Mouse (Mus musculus): ENCODE data around the gene Vps54. TPM values are rescaled to one million over a fixed set of nuclear protein-coding genes. Genes with fewer than 3 reads are reported as not detected.
A peak's percentile ranks its signal among the peaks of the same experiment; 100 is the strongest.

The Vps54 gene
- total and polyA plus RNA-seq, 3 experiments, result 13.2 to 16.1 TPM; not detected in 1

GRCm38 (mm10) chr11:21217419-21217818, 21.7 kb upstream of the Vps54 start (continued):
- peak; percentile 61; the same call in 1 of the 2 replicates for TF ChIP-seq SIN3A (IDR thresholded peaks at IDR 0.05; ENCODE audit: low read length)

- Histone ChIP-seq H3K27ac (ENCODE audit: control insufficient read depth, low read depth, low read length) (no peak overlapping the region), H3K9me3 (replicated peaks; ENCODE audit: insufficient read depth, low read length) (no peaks in the 10 kb centered on the region), H3K27me3 (ENCODE audit: control insufficient read depth in 1 of 2, insufficient read depth in 2 of 2, low read length in 2 of 2) (no peaks in the 10 kb centered on the region), H3K4me3 (ENCODE audit: control insufficient read depth in 1 of 2, insufficient read depth in 1 of 2, low read depth in 2 of 2, low read length in 2 of 2) (no peak overlapping the region), H3K36me3 (ENCODE audit: control insufficient read depth in 1 of 2, insufficient read depth in 2 of 2, low read length in 2 of 2) (peaks cover 0 to 63% of the 10 kb centered on the region in 2 experiments; a peak in 2 of 4 replicates), H3K79me2 (ENCODE audit: control insufficient read depth, insufficient read depth, low read length, poor library complexity) (no peaks in the 10 kb centered on the region), H3K4me1 (ENCODE audit: control insufficient read depth in 1 of 2, insufficient read depth in 2 of 2, low read length in 2 of 2) (peaks cover 42 to 54% of the 10 kb centered on the region in 2 experiments), H3K9ac (ENCODE audit: control insufficient read depth, low read depth, low read length, poor library complexity, severe bottlenecking) (no peak overlapping the region)
- TF ChIP-seq POLR2A (IDR thresholded peaks at IDR 0.05; ENCODE audit: control insufficient read depth in 1 of 2, insufficient read depth in 1 of 2, low read depth in 1 of 2, low read length in 2 of 2, poor library complexity in 1 of 2) (no peak), GATA1 (IDR thresholded peaks at IDR 0.05; ENCODE audit: low read depth, low read length) (peak; percentile 34; the same call in 1 of the 2 replicates), E2F4 (IDR thresholded peaks at IDR 0.05; ENCODE audit: borderline replicate concordance, low read depth, low read length) (no peak), TAL1 (IDR thresholded peaks at IDR 0.05; ENCODE audit: low read length) (0 out of 2 replicates have a peak, but pooled peaks have one; percentile 4)
- no peak for DNase-seq (ENCODE audit: low read depth, low spot score)
Observed at GRCm38 (mm10) chr11:21219281-21219680, 19.8 kb upstream of the Vps54 start.

GRCm38 (mm10) chr11:21219851-21220587, 19.1 kb upstream of the Vps54 start:
- H3K27me3 ChIP-seq (ENCODE audit: control insufficient read depth in 1 of 2, insufficient read depth in 2 of 2, low read length in 2 of 2), result no peaks in the 10 kb centered on the region
- H3K9me3 ChIP-seq (replicated peaks; ENCODE audit: insufficient read depth, low read length), result no peaks in the 10 kb centered on the region
- H3K79me2 ChIP-seq (ENCODE audit: control insufficient read depth, insufficient read depth, low read length, poor library complexity), result no peaks in the 10 kb centered on the region
- H3K36me3 ChIP-seq (ENCODE audit: control insufficient read depth in 1 of 2, insufficient read depth in 2 of 2, low read length in 2 of 2), result peaks cover 0 to 70% of the 10 kb centered on the region in 2 experiments; a peak in 2 of 4 replicates
- H3K27ac ChIP-seq (ENCODE audit: control insufficient read depth, low read depth, low read length), result peak overlapping the region; percentile 75
- peak overlapping the region; percentile 11; the same call in 1 of the 2 replicates for H3K9ac ChIP-seq (ENCODE audit: control insufficient read depth, low read depth, low read length, poor library complexity, severe bottlenecking)
- H3K4me1 ChIP-seq (ENCODE audit: control insufficient read depth in 1 of 2, insufficient read depth in 2 of 2, low read length in 2 of 2), result peaks cover 42 to 56% of the 10 kb centered on the region in 2 experiments
- peak; percentile 65 for DNase-seq (ENCODE audit: low read depth, low spot score)
- H3K4me3 ChIP-seq (ENCODE audit: control insufficient read depth in 1 of 2, insufficient read depth in 1 of 2, low read depth in 2 of 2, low read length in 2 of 2), result no peak overlapping the region
- TF ChIP-seq GATA1 (IDR thresholded peaks at IDR 0.05; ENCODE audit: low read depth, low read length) (0 out of 2 replicates have a peak, but pooled peaks have one; percentile 18), TBP (IDR thresholded peaks at IDR 0.05; ENCODE audit: low read depth, low read length) (0 out of 2 replicates have a peak, but pooled peaks have one; percentile 17), ELF1 (IDR thresholded peaks at IDR 0.05; ENCODE audit: low read depth, low read length) (no peak), ZKSCAN1 (IDR thresholded peaks at IDR 0.05; ENCODE audit: low read depth, low read length) (peak; percentile 56; the same call in 1 of the 2 replicates)

GRCm38 (mm10) chr11:21220754-21221153, 18.3 kb upstream of the Vps54 start:
- Histone ChIP-seq H3K4me1 (ENCODE audit: control insufficient read depth in 1 of 2, insufficient read depth in 2 of 2, low read length in 2 of 2) (peaks cover 42 to 56% of the 10 kb centered on the region in 2 experiments), H3K27me3 (ENCODE audit: control insufficient read depth in 1 of 2, insufficient read depth in 2 of 2, low read length in 2 of 2) (no peaks in the 10 kb centered on the region), H3K79me2 (ENCODE audit: control insufficient read depth, insufficient read depth, low read length, poor library complexity) (no peaks in the 10 kb centered on the region), H3K36me3 (ENCODE audit: control insufficient read depth in 1 of 2, insufficient read depth in 2 of 2, low read length in 2 of 2) (peaks cover 0 to 72% of the 10 kb centered on the region in 2 experiments; a peak in 2 of 4 replicates), H3K9me3 (replicated peaks; ENCODE audit: insufficient read depth, low read length) (no peaks in the 10 kb centered on the region), H3K27ac (ENCODE audit: control insufficient read depth, low read depth, low read length) (peak overlapping the region; percentile 75), H3K4me3 (ENCODE audit: control insufficient read depth in 1 of 2, insufficient read depth in 1 of 2, low read depth in 2 of 2, low read length in 2 of 2) (peak overlapping the region in 1 of 2 experiments; percentile 12; a peak in 1 of 4 replicates), H3K9ac (ENCODE audit: control insufficient read depth, low read depth, low read length, poor library complexity, severe bottlenecking) (peak overlapping the region; percentile 11; the same call in 1 of the 2 replicates)
- DNase-seq (ENCODE audit: low read depth, low spot score), result peak; percentile 93
- TF ChIP-seq NELFE (IDR thresholded peaks at IDR 0.05; ENCODE audit: low read depth, low read length) (no peak), MYB (IDR thresholded peaks at IDR 0.05; ENCODE audit: low read depth, low read length) (peak; percentile 60), HCFC1 (IDR thresholded peaks at IDR 0.05; ENCODE audit: low read depth, low read length) (0 out of 2 replicates have a peak, but pooled peaks have one; percentile 37), ETS1 (IDR thresholded peaks at IDR 0.05; ENCODE audit: low read depth, low read length) (peak; percentile 99), MYC (IDR thresholded peaks at IDR 0.05; ENCODE audit: low read depth, low read length) (peak; percentile 92), ZMIZ1 (IDR thresholded peaks at IDR 0.05; ENCODE audit: low read depth, low read length) (no peak), MXI1 (IDR thresholded peaks at IDR 0.05; ENCODE audit: low read depth, low read length) (peak; percentile 94), JUND (IDR thresholded peaks at IDR 0.05; ENCODE audit: low read depth, low read length) (peak; percentile 80; the same call in 1 of the 2 replicates), MAX (IDR thresholded peaks at IDR 0.05; ENCODE audit: low read length) (peak; percentile 82), UBTF (IDR thresholded peaks at IDR 0.05; ENCODE audit: borderline replicate concordance, insufficient read depth, low read depth, low read length) (no peak), GATA1 (IDR thresholded peaks at IDR 0.05; ENCODE audit: low read depth, low read length) (peak; percentile 86), RAD21 (IDR thresholded peaks at IDR 0.05; ENCODE audit: low read depth, low read length) (no peak), ELF1 (IDR thresholded peaks at IDR 0.05; ENCODE audit: low read depth, low read length) (peak; percentile 57), SIN3A (IDR thresholded peaks at IDR 0.05; ENCODE audit: low read length) (peak; percentile 96), USF2 (IDR thresholded peaks at IDR 0.05; ENCODE audit: borderline replicate concordance in 1 of 2, insufficient read depth in 1 of 2, low read depth in 1 of 2, low read length in 2 of 2) (no peak), TCF12 (IDR thresholded peaks at IDR 0.05; ENCODE audit: low read depth, low read length) (peak; percentile 23)

Data from MEL (cell line).